Mouse (Mus musculus) MEL (cell line): Measurements from ENCODE around the gene Antxr1. TPM values are rescaled to one million over a fixed set of nuclear protein-coding genes. Genes with fewer than 3 reads are reported as not detected.

Experiments
- DNase-seq: peaks from one replicate; pipeline ENCODE4 v3.0.0; 2011; ENCODE audit warnings: low read depth, low spot score
- H3K27ac ChIP-seq: 2 replicates; pipeline ENCODE4 v1.5.1; 2012; ENCODE audit warnings: low read depth, mild to moderate bottlenecking, control low read depth, low read length, moderate library complexity; ENCODE audit not compliant: control insufficient read depth
- H3K27me3 ChIP-seq, 2 experiments: fragments of 150-350 bp in 1 of 2; sonication (generic) in 1 of 2; 2 replicates each; pipeline ENCODE4 v1.6.1; 2012; ENCODE audit warnings: low read length in 2 of 2, mild to moderate bottlenecking in 2 of 2, improper control_type of control experiment in 1 of 2, moderate library complexity in 1 of 2; ENCODE audit not compliant: insufficient read depth in 2 of 2, control insufficient read depth in 1 of 2
- H3K36me3 ChIP-seq, 2 experiments: 2 replicates each; pipeline ENCODE4 v1.6.1; 2012 to 2014; ENCODE audit warnings: low read length in 2 of 2, improper control_type of control experiment in 1 of 2, inconsistent platforms in 1 of 2, mild to moderate bottlenecking in 1 of 2; ENCODE audit not compliant: insufficient read depth in 2 of 2, control insufficient read depth in 1 of 2
- H3K4me1 ChIP-seq, 2 experiments: fragments of 150-350 bp in 1 of 2; sonication (generic) in 1 of 2; 2 replicates each; pipeline ENCODE4 v1.6.1; 2012; ENCODE audit warnings: low read length in 2 of 2, improper control_type of control experiment in 1 of 2, mild to moderate bottlenecking in 1 of 2; ENCODE audit not compliant: insufficient read depth in 2 of 2, control insufficient read depth in 1 of 2
- H3K4me3 ChIP-seq, 2 experiments: fragments of 150-350 bp in 1 of 2; sonication (generic) in 1 of 2; 2 replicates each; pipeline ENCODE4 v1.5.1; 2012; ENCODE audit warnings: low read depth in 2 of 2, low read length in 2 of 2, mild to moderate bottlenecking in 2 of 2, moderate library complexity in 2 of 2, control low read depth in 1 of 2, improper control_type of control experiment in 1 of 2; ENCODE audit not compliant: control insufficient read depth in 1 of 2, insufficient read depth in 1 of 2
- H3K79me2 ChIP-seq: 2 replicates; pipeline ENCODE4 v1.6.1; 2012; ENCODE audit warnings: mild to moderate bottlenecking, low read length, moderate library complexity; ENCODE audit not compliant: control insufficient read depth, poor library complexity, insufficient read depth
- H3K9ac ChIP-seq: 2 replicates; pipeline ENCODE4 v1.6.1; 2012; ENCODE audit warnings: low read depth, mild to moderate bottlenecking, control low read depth, low read length, moderate library complexity; ENCODE audit not compliant: control insufficient read depth, poor library complexity, severe bottlenecking
- H3K9me3 ChIP-seq: fragments of 150-350 bp; sonication (generic); replicated peaks from 2 replicates; pipeline ENCODE4 v1.6.1; 2012; ENCODE audit warnings: mild to moderate bottlenecking, low read length, improper control_type of control experiment, moderate library complexity; ENCODE audit not compliant: insufficient read depth
- BHLHE40 ChIP-seq: IDR thresholded peaks from 2 replicates; pipeline ENCODE4 v1.6.1; 2012; ENCODE audit warnings: low read depth, mild to moderate bottlenecking, inconsistent platforms, low read length, improper control_type of control experiment, borderline replicate concordance
- CHD1 ChIP-seq: IDR thresholded peaks from 2 replicates; pipeline ENCODE4 v1.6.1; 2012; ENCODE audit warnings: low read depth, mild to moderate bottlenecking, inconsistent platforms, low read length, improper control_type of control experiment
- CHD2 ChIP-seq: IDR thresholded peaks from 2 replicates; pipeline ENCODE4 v1.6.1; 2011; ENCODE audit warnings: low read length, improper control_type of control experiment
- E2F4 ChIP-seq: IDR thresholded peaks from 2 replicates; pipeline ENCODE4 v1.6.1; 2011; ENCODE audit warnings: low read depth, low read length, improper control_type of control experiment, borderline replicate concordance
- EP300 ChIP-seq, 2 experiments: IDR thresholded peaks; 2 replicates each; pipeline ENCODE4 v1.6.1; 2011; ENCODE audit warnings: improper control_type of control experiment in 2 of 2, low read length in 2 of 2, low read depth in 1 of 2, mild to moderate bottlenecking in 1 of 2
- ETS1 ChIP-seq: IDR thresholded peaks from 2 replicates; pipeline ENCODE4 v1.6.1; 2012; ENCODE audit warnings: low read depth, mild to moderate bottlenecking, inconsistent platforms, low read length, improper control_type of control experiment, moderate library complexity
- GABPA ChIP-seq: IDR thresholded peaks from 2 replicates; pipeline ENCODE4 v1.6.1; 2012; ENCODE audit warnings: low read depth, mild to moderate bottlenecking, inconsistent platforms, low read length, improper control_type of control experiment, moderate library complexity
- GATA1 ChIP-seq: IDR thresholded peaks from 2 replicates; pipeline ENCODE4 v1.6.1; 2011; ENCODE audit warnings: low read depth, low read length, improper control_type of control experiment
- JUND ChIP-seq: IDR thresholded peaks from 2 replicates; pipeline ENCODE4 v1.6.1; 2011; ENCODE audit warnings: low read depth, mild to moderate bottlenecking, improper control_type of control experiment, low read length
- KAT2A ChIP-seq: conservative IDR thresholded peaks from 2 replicates; pipeline ENCODE4 v1.6.1; 2012; ENCODE audit warnings: low read depth, low read length, improper control_type of control experiment, inconsistent platforms
- MAFK ChIP-seq: IDR thresholded peaks from 2 replicates; pipeline ENCODE4 v1.6.1; 2011; ENCODE audit warnings: low read depth, mild to moderate bottlenecking, low read length, improper control_type of control experiment, borderline replicate concordance
- MAX ChIP-seq: IDR thresholded peaks from 2 replicates; pipeline ENCODE4 v1.6.1; 2011; ENCODE audit warnings: low read length, improper control_type of control experiment
- MEF2A ChIP-seq: IDR thresholded peaks from 2 replicates; pipeline ENCODE4 v1.6.1; 2014; ENCODE audit warnings: low read depth, mild to moderate bottlenecking, inconsistent platforms, low read length, improper control_type of control experiment; ENCODE audit not compliant: poor library complexity, insufficient replicate concordance, severe bottlenecking; ENCODE audit errors: extremely low read depth
- MXI1 ChIP-seq: IDR thresholded peaks from 2 replicates; pipeline ENCODE4 v1.6.1; 2011; ENCODE audit warnings: mild to moderate bottlenecking, low read depth, low read length, improper control_type of control experiment
- MYB ChIP-seq: IDR thresholded peaks from 2 replicates; pipeline ENCODE4 v1.6.1; 2011; ENCODE audit warnings: mild to moderate bottlenecking, low read depth, low read length, improper control_type of control experiment
- MYC ChIP-seq: IDR thresholded peaks from 2 replicates; pipeline ENCODE4 v1.6.1; 2011; ENCODE audit warnings: low read depth, mild to moderate bottlenecking, low read length, improper control_type of control experiment, moderate library complexity
- NRF1 ChIP-seq: IDR thresholded peaks from 2 replicates; pipeline ENCODE4 v1.6.1; 2014; ENCODE audit warnings: low read depth, mild to moderate bottlenecking, inconsistent platforms, low read length, improper control_type of control experiment, moderate library complexity; ENCODE audit not compliant: poor library complexity, insufficient read depth, severe bottlenecking
- POLR2A ChIP-seq, 2 experiments: IDR thresholded peaks; 2 replicates each; pipeline ENCODE4 v1.6.1; 2011 to 2012; ENCODE audit warnings: low read length in 2 of 2, mild to moderate bottlenecking in 2 of 2, control low read depth in 1 of 2, improper control_type of control experiment in 1 of 2, low read depth in 1 of 2, moderate library complexity in 1 of 2; ENCODE audit not compliant: control insufficient read depth in 1 of 2, insufficient read depth in 1 of 2, poor library complexity in 1 of 2
- SIN3A ChIP-seq: IDR thresholded peaks from 2 replicates; pipeline ENCODE4 v1.6.1; 2012; ENCODE audit warnings: low read length, improper control_type of control experiment, inconsistent platforms
- TAL1 ChIP-seq: IDR thresholded peaks from 2 replicates; pipeline ENCODE4 v1.6.1; 2012; ENCODE audit warnings: mild to moderate bottlenecking, inconsistent platforms, low read length, moderate library complexity, mixed read lengths
- TBP ChIP-seq: IDR thresholded peaks from 2 replicates; pipeline ENCODE4 v1.8.0; 2011; ENCODE audit warnings: low read depth, low read length, improper control_type of control experiment
- USF1 ChIP-seq: IDR thresholded peaks from 2 replicates; pipeline ENCODE4 v1.6.1; 2014; ENCODE audit warnings: low read depth, mild to moderate bottlenecking, inconsistent platforms, low read length, improper control_type of control experiment, moderate library complexity
- USF2 ChIP-seq, 2 experiments: IDR thresholded peaks; 2 replicates each; pipeline ENCODE4 v1.6.1; 2011 to 2012; ENCODE audit warnings: improper control_type of control experiment in 2 of 2, low read length in 2 of 2, borderline replicate concordance in 1 of 2, inconsistent platforms in 1 of 2, low read depth in 1 of 2, mild to moderate bottlenecking in 1 of 2; ENCODE audit not compliant: insufficient read depth in 1 of 2
- ZC3H11A ChIP-seq: IDR thresholded peaks from 2 replicates; pipeline ENCODE4 v1.6.1; 2012; ENCODE audit warnings: low read depth, mild to moderate bottlenecking, inconsistent platforms, low read length, improper control_type of control experiment
- ZKSCAN1 ChIP-seq: IDR thresholded peaks from 2 replicates; pipeline ENCODE4 v1.6.1; 2012; ENCODE audit warnings: low read depth, mild to moderate bottlenecking, inconsistent platforms, low read length, improper control_type of control experiment, moderate library complexity
- ZMIZ1 ChIP-seq: IDR thresholded peaks from 2 replicates; pipeline ENCODE4 v1.6.1; 2012; ENCODE audit warnings: low read depth, mild to moderate bottlenecking, inconsistent platforms, low read length, improper control_type of control experiment, moderate library complexity
- ZNF384 ChIP-seq: IDR thresholded peaks from 2 replicates; pipeline ENCODE4 v1.6.1; 2012; ENCODE audit warnings: low read depth, mild to moderate bottlenecking, inconsistent platforms, low read length, improper control_type of control experiment
- polyA plus RNA-seq, 2 experiments: library from polyadenylated mRNA; stranded (reverse) in 1 of 2; unstranded in 1 of 2; fragments of >175 nt in 1 of 2; fragments of >200 nt in 1 of 2; gene quantifications; 2 replicates each; pipeline versions ENCODE4 v1.2.1 to v1.2.4; 2012; ENCODE audit warnings: low replicate concordance in 2 of 2, low read depth in 1 of 2; ENCODE audit not compliant: insufficient read length in 2 of 2, insufficient read depth in 1 of 2, missing spikeins in 1 of 2
- total RNA-seq: library from RNA; depleted of rRNA; stranded (reverse); fragments of 300-350 nt; gene quantifications from 2 replicates; pipeline ENCODE4 v1.2.3, GENCODE M21; 2012

Antxr1 gene
- total and polyA plus RNA-seq, 3 experiments = 0.10 TPM; not detected in 2

DNA sequence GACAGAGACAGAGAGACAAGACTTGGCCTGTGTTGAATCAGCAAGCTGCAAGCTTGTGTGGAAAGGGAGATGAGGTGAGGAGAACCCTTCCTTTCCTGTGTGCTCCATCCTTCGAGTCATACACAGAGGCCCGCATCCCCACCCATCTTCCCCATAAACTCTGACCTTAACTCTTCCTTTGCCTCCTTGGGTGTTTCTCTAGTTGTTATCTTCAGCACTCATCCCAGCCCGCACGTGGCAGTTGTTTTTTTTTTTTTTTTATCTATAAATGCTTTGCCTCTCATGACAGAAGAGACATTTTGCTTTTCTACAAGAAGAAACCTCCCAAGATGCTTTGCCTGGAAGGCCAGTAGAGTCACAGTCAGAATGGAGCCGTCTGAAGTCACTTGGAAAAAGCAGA lies 197.1 kb downstream of the Antxr1 start:
- H3K4me3 ChIP-seq = no peak overlapping the region
- no peak overlapping the region for H3K9ac ChIP-seq
- H3K4me1 ChIP-seq = peaks cover 0 to 12% of the 10 kb centered on the region in 2 experiments; a peak in 2 of 4 replicates
- H3K27ac ChIP-seq = no peak overlapping the region
- no peaks in the 10 kb centered on the region for H3K79me2 ChIP-seq
- peaks cover 9 to 13% of the 10 kb centered on the region in 2 experiments; a peak in 3 of 4 replicates for H3K27me3 ChIP-seq
- TF ChIP-seq MYC = peak; percentile 68; the same call in 1 of the 2 replicates
- TF ChIP-seq ZMIZ1 = no peak
- TF ChIP-seq ETS1 = 0 out of 2 replicates have a peak, but pooled peaks have one; percentile 9
- TF ChIP-seq CHD2 = no peak
- no peak for TF ChIP-seq ZC3H11A
- TF ChIP-seq GATA1 = peak; percentile 45; the same call in 1 of the 2 replicates
- TF ChIP-seq POLR2A (IDR thresholded peaks at IDR 0.05; ENCODE audit: control insufficient read depth in 1 of 2, insufficient read depth in 1 of 2, low read depth in 1 of 2, low read length in 2 of 2, poor library complexity in 1 of 2) = no peak
- no peak for TF ChIP-seq TBP
- no peak for TF ChIP-seq USF2 (IDR thresholded peaks at IDR 0.05; ENCODE audit: borderline replicate concordance in 1 of 2, insufficient read depth in 1 of 2, low read depth in 1 of 2, low read length in 2 of 2)
- TF ChIP-seq MYB = no peak
- peak; percentile 34; the same call in 1 of the 2 replicates for TF ChIP-seq USF1
- TF ChIP-seq JUND = no peak
- TF ChIP-seq EP300 (IDR thresholded peaks at IDR 0.05; ENCODE audit: low read depth in 1 of 2, low read length in 2 of 2) = 0 out of 4 replicates have a peak, but pooled peaks of 1 of the 2 experiments have one; percentile 18
- peak; percentile 57; the same call in 1 of the 2 replicates for TF ChIP-seq MXI1
- TF ChIP-seq MAX = peak; percentile 33; the same call in 1 of the 2 replicates
- TF ChIP-seq SIN3A = peak; percentile 61; the same call in 1 of the 2 replicates
- peak; percentile 90 for TF ChIP-seq BHLHE40
- TF ChIP-seq ZNF384 = peak; percentile 89
- H3K9me3 ChIP-seq = no peaks in the 10 kb centered on the region
- DNase-seq = peak; percentile 24
- no peaks in the 10 kb centered on the region; a peak in 1 of 4 replicates for H3K36me3 ChIP-seq

DNA sequence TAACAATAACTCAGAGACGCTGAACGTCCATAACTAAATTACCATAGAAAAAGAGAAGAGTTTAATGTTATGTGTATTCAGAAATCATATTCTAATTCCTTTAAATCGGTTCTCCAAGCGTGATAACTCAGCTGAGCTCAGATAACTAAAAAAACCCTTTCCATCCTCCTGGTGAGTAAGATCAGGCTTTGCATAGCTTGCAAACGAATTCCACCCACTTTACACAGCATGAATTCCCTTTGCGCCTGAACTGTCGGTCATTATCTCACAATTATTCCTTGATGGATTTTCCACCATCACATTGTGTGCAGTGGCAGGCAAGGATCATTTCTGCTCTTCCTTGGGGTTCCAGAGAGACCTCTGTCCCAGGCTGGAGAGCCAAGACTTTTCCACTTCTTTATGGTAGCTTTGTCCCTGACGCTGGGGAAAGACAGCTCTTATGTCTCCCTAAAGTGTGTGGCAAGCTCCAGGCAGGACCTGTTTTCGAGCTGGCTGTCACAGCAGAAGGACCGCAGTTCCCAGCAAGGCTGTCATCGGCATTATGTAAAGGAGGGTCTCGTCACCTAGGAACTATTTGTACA lies 201.6 kb downstream of the Antxr1 start:
- Histone ChIP-seq H3K27ac (no peak overlapping the region), H3K79me2 (no peaks in the 10 kb centered on the region), H3K9ac (no peak overlapping the region), H3K4me3 (no peak overlapping the region), H3K4me1 (peaks cover 0 to 5% of the 10 kb centered on the region in 2 experiments; a peak in 2 of 4 replicates), H3K36me3 (no peaks in the 10 kb centered on the region; a peak in 1 of 4 replicates), H3K9me3 (no peaks in the 10 kb centered on the region), H3K27me3 (peaks cover 4 to 8% of the 10 kb centered on the region in 2 experiments; a peak in 3 of 4 replicates)
- DNase-seq = no peak
- TF ChIP-seq GATA1 (no peak), CHD2 (no peak), E2F4 (no peak), MAFK (no peak), ZC3H11A (no peak), EP300 (IDR thresholded peaks at IDR 0.05; ENCODE audit: low read depth in 1 of 2, low read length in 2 of 2) (no peak), CHD1 (no peak), MEF2A (no peak), TAL1 (no peak), USF2 (IDR thresholded peaks at IDR 0.05; ENCODE audit: borderline replicate concordance in 1 of 2, insufficient read depth in 1 of 2, low read depth in 1 of 2, low read length in 2 of 2) (no peak), NRF1 (no peak), GABPA (no peak), KAT2A (no peak), ZKSCAN1 (no peak)
